Mouse (Mus musculus): ENCODE results near the gene Snx14.
"Not testable (repeated sequence)": the region's sequence is repeated elsewhere in the genome, so short reads cannot be mapped to it uniquely, and the experiment has no call there.

Gene Snx14

DNA sequence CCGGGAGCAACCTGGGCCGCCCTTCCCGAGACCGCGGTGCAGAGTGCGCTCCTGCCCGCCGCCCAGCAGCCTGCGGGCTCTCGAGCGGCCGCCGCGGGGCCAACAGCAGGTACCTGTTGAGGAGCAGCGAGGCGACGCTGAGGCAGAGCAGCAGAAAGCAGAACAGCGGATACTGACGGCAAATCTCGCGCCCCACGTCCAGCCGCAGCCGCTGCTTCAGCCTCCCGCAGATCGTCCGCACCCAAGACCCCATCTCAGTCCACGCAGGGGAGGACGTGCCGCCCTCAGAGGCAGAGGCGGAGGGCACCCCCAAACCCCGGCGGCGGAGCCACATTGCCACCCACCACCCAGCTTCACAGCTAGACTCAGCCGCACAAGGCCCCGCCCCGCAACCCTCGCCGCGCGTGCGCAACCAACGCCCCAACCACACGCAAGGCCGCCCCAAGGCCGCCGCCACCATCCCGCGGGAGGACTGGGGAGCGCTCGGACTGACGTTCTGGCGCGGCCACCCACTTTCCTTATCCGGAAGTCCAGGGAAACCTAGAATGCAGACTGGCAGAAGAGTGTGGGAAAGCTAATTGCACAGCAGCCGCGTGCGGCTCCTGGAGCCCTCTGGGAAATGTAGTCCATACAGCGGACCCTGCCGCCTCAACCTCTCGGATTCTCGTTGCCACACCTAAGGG, at the start of gene Snx14:
Gene Snx14 (minus strand): TSS at position 404 of the 683 bp plus-strand sequence.
- peak; percentile 97 to 98 for DNase-seq

DNA sequence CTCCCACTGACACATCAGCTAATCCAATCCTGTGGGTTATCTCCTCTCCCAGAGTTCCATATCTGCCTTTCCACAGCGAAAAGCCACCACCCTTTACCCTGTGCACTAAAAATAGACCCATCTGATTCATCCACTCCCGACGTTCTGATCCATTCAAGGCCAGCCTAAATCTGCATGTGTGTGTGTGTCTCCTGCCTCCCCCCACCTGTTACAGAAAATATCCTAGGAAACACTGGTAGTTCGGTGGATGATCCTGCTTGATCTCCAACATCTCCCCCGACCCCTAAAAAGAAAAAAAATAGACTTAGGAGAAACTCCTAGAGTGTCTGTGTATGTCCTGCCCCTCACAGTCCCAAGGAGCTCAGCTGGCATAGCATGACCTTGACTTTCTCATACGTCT, 45.8 kb upstream of the Snx14 start:
- DNase-seq = no peak

DNA sequence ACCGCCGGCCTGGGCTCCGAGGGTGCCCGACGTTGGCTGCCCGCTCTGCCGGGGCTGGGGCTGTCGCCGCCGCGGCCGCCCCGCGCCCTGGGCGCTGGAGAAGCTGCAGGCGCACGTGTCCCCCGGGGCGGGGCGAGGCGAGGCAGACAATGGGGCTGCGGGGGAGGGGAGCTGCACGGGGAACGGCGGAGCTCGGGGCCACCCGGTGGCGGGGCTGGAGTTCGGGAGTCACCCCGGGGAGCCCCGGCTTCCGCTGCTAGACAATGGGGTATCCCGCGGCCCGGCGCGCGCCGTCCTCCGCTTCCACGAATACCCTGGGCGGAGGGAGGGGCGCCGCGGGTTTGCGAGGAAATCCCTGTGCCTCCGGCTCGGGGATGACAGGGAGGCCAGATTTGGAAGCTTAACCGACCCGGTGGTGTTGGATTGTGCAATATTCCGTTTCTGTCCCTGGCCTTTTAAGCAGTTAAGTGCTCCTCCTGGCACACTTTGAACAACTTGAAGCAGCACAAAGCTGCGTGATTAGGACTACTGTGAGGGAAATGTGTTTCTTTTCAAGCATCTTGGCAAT, 44.2 kb upstream of the Snx14 start:
- DNase-seq = peak; percentile 83 to 92

DNA sequence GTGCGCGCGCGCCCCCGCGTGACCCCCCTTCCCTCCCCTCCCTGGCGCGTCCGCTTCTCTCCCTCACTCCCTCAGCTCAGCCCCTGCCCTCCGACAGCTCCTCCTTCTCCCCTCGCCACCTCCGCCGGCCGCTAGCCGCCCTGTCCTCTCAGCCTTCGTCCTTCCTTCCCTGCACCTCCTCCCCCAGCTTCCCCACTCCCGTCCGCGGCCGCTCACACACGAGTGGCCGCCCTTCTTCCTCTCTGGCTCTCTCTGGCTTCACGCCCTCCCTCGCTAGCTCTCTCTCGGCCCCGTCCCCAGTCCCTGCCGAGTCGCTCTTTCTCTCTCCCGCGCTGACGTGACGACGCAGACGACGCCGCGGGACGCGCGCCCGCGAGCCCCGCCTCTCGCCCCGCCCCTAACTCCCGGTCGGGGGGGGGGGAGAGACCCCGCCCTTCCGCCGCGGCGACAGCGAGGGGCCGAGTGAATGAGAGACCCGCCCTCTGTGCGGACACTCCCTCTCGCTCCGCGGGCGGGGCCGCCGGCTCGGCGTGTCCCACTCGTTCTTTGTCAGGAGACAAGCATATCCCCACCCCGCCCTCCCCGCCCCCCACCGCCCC, 43.6 kb upstream of the Snx14 start, which contains the start of gene Syncrip:
Gene Syncrip (minus strand): TSS at position 345 of the 599 bp plus-strand sequence.
- peak; percentile 92 to 95 for DNase-seq

DNA sequence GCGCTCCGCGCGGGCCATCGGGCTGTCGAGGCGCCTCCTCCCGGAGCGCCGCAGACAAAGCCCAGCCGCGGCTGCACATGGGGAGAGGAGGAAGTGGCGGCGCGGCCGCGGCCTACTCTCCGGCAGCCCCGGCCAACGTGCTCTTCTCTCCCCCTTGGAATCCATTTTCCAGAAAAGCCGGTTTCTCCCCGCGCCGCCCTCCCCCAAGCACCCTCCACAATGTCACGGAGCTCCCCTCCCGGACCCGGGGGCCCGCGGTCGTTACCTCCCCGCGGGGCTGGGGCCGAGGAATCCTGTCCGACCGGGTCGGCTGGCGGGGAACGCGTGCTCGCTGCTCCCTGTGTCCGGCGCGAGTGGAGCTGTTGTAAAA, 43.0 kb upstream of the Snx14 start:
- DNase-seq = peak; percentile 29 to 66

DNA sequence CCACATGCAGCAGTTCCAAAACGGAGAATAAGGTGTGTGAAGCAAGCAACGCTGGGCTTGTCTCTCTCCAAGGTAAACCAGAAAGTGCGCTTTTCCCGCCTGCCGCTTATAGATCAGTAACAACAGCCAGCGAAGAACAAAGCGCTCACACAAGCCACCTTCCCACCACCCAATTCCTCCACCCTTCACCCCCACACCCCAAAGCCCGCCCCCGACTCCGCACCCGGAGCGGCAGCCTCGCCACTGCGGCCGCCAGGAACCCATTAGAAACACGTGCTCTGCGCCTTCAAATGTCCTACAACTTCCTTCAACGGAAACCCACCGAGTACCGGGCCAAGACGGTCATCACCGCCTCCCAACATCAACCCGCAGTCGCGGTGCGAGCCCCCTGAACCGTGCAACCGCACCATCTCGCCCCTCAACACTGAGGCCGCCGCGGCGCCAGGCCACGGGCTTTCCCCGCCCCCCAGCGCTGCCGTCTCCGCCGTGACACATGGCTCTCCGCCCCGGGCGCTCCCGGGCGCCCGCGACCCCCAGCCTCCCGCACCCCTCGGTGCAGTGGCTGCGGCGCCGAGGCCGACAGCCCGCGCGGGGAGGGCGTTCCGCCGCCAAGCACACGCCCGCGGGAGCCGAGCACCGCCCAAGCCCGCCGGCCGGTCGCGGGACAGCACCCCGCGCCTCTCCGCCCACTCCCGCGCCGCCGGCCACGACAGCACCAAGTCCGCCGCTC, 42.5 kb upstream of the Snx14 start:
- DNase-seq = peak; percentile 24 to 65

DNA sequence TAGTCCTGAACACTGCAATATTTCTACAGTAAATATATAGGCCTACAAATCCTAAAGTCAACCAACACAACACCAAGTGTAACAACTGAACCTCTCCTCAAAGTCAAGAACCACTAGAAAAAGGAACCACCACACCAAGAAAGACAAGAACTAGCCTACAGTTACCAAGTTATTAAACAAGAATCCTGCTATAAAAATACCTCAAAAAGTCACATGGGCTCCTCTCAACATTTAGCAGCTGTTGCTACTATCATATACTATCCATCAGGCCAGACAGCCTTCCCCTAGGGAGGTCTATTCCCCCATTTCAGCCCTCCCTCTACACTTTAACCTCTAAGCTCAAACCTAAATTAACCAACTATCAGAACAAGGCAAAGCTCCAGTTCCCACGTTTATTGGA, 41.4 kb upstream of the Snx14 start:
- DNase-seq = no peak

DNA sequence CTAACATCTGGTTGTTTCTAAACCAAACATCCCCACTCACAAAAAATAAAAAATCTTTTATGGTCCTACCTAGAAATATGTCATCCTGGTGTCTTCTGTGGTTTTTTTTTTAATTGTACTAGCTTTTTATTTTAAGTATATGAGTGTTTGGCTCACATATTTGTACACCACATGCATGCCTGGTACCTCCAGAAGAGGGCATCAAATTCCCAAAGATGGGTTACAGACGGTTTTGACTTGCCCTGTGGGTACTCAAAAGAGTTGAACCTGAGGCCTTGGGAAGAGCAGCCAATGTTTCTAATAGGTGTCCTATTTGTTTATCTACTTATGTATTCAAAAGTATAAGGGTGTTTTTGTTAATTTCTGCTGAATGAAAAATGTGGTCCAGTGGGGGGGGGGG, 37.4 kb upstream of the Snx14 start:
- DNase-seq = peak in 1 of 2 experiments; percentile 6

DNA sequence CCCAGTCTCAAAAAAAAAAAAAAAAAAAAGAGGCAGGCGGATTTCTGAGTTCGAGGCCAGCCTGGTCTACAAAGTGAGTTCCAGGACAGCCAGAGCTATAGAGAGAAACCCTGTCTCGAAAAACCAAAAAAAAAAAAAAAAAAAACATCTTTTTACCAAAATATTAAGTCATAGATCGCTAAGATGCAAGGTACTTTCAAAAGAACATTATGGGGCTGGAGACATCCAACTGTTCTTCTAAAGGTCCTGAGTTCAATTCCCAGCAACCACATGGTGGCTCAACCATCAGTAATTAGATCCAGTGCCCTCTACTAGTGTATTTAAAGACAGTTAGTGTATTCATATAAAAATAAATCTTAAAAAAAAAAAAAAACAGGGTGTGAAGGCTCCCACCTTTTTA, 22.3 kb upstream of the Snx14 start:
- not testable (repeated sequence) for DNase-seq

DNA sequence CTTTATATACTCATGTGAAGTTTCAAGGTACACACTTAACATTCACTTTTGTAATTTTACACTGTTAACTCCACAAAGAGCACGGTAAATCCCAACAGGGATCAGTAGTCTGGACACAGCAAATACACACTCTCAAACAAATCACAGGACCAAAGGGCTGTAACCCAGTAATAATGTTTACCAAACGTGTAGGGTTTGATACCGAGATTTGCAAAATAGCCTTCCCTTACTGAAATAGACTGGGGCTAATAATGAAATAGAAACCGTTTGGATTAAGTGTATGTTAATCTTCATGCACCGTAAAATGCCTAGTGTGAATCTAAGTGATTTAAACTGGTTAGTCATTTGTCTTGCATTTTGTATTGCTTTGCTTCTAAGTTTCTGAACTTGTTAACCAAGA, 1.2 kb upstream of the Snx14 start:
- no peak for DNase-seq

DNA sequence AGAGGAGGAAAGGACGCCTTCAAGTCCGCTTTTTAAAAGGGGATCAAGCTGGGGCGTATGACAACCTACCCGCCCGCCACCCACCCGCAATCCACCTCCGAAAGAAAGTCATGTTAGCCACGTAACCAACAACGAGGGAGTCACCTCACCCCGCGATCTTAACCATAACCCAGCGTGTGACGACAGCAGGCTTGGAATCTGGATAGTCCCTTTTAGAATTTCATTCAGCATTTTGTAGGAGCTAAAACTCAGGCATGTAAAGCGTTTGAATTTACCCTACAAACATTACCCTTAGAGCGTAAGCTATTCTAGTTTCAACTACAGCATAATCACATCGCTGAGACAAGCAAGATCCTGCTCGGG, 461 bp upstream of the Snx14 start:
- no peak for DNase-seq

DNA sequence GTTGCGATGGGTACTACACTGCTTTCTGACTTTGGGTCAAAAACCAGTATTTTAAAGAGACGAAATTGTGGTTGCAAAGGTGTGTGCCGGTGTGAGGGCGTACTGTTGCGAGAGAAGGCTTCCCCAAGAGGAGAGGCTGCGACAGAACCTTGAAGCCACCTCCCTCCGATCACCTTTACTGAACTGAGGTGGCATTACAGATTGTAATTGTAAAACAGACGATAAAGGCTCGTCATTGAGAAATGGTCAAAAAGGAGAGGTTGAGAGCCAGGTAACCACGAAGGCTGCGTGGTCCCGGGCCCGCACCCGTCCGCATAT, 562 bp downstream of the Snx14 start:
- DNase-seq = no peak

DNA sequence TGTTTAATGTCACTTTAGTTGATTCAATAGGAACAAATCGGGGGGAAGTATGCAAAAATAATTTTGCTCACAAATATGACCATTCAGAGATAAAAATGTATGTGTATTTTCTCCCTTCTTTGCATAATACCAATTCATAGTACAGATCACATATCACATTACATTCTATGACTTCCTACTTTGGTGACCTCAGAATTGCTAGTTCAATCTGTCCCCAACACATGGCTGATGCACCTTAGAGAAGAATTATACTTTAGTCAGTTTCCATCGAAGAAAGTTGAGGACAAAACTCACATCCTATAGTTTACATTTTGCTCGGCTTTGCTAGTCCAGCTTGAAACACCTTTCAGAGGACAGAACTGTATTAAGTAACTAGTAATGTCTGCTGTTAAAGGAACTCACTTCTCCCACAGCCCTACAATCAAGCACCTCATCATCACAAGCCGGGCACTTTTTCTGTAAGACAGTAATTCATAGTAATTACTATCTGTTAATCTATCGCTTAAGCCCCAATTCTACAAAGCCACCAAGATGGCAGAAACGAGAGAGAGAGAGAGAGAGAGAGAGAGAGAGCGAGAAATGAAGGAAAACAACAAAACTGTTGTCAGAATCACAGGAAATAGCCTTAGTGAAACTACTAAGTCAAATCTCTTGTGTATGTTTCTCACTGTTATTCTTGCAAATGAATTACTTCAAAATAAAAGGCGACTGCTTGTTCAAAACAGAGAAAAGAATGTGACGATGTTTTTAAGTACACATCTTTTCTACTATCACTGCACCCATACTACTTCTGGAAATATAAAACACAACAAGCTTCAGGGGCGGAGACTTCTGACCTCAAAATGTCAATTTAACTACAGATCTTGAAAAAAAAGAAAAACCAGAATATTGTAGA, 1.2 kb downstream of the Snx14 start:
- peak in 1 of 2 experiments; percentile 6 for DNase-seq

DNA sequence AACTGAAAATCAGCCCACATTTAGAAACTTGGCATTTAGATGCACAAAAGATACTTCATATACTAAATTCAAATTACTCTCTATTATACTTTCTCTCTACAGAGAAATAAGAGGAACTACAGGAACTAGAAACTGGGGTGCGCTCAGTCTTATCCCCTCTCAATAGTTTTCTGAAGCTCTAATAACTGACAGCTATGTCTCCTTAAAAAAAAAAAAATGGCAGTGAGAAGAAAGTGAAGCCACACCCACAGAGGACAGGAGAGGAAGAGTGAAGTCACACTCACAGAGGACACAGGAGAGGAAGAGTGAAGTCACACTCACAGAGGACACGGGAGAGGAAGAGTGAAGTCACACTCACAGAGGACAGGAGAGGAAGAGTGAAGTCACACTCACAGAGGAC, 14.4 kb downstream of the Snx14 start:
- no peak for DNase-seq

DNA sequence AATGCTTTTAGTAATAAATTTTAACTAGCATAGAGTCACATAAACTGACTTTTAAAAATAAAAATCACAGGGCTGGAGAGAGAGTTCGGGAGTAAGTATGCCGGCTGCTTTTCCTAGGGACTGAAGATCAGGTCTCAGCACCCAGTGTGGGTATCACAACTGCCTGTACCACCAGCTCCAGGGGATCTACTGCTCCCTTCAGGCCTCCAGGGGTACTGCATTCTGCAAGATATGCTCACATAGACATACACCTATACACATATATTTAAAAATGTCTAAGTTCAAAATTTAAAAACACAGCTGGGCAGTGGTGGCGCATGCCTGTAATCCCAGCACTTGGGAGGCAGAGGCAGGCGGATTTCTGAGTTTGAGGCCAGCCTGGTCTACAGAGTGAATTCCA, 16.3 kb downstream of the Snx14 start:
- no peak for DNase-seq

DNA sequence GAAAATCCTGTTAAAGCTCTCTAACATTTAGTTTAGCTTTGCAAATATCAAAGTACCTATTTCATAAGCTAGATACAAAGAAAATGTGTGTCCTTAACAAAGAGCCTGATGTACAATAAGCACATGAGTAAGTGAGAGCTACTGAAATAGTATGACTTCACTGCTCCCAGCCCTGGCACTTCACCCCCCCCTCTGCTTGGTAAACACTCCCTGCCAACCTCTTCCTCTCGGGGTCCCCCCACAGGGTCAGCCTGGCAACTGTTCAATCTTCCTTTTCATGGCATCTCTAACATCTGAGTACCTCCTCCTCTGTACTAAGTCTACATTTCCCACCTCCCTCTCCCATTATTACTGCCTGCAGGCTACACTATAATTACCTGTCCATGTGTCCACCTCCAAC, 22.0 kb downstream of the Snx14 start:
- DNase-seq = no peak

DNA sequence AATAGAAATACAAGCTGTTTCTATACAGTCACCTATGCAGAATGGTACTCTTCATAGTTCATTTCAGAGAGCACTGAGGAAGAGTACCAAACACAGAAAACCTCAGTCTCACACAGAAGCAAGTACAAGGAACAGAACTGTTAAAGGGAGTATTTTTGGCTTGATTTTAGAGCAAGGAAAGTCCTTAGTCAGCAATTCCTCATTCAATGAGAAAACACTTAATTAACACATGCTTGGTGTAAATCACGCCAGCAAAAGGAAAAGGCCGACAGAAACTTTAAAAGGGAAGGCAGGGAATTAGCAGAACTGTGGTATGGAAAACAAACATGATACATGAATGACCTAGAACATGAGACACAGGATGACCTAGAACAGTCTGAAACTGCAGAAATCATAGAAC, 28.8 kb downstream of the Snx14 start:
- DNase-seq = no peak

DNA sequence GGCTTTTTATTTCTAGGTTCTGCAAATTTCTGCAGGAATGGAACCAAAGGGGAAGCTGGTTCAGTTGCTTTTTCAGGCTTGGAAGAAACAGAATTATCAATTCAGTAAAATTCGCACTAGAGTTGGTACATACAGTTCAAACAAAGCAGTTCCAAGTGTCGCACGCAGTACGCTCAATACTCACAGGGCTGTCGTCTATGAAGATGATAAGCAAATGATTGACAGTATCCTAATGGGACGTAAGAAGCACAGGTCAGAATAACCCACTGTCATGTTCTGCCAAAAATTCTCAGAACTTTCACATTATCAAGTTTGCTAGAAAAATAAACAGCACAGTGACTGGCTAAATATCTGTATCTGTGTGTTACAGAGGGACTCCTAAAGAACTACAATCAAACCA, 34.2 kb downstream of the Snx14 start:
- DNase-seq = no peak

DNA sequence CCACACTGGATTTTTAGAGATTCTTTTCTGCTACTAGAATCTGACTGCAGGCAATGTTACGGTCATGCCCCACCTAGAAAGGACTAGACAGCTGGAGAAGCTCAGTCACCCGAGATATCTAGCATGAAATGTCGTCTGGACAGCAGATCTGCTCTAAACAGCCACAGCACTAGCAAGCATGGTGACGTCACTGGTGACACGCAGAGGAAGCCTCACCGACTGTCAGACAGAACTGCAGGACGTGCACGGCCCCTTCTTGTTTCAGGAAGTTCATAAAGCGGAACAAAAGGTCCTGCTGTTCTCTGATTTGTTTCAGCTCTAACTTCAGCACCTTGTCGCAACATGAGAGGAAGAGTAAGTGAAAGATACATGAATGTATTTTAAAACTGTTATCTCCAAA, 34.7 kb downstream of the Snx14 start:
- peak; percentile 2 to 7 for DNase-seq

DNA sequence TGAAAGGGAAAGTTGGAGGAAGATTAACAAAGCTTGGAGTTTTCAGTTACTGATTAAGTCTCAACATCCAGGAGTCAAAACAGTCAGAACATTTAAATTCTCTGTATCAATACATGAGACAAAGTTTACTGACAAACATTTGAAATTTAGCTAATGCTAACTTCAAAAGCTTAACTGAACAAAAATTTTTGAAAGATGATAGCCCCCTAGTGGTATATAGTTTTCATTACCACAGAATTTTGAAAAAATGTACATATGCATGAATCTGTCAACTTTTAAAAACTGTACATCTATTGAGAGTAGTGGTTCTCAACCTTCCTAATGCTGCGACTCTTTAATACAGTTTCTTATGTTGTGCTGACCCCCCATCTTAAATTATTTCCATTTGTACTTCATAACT, 40.3 kb downstream of the Snx14 start:
- DNase-seq = no peak

DNA sequence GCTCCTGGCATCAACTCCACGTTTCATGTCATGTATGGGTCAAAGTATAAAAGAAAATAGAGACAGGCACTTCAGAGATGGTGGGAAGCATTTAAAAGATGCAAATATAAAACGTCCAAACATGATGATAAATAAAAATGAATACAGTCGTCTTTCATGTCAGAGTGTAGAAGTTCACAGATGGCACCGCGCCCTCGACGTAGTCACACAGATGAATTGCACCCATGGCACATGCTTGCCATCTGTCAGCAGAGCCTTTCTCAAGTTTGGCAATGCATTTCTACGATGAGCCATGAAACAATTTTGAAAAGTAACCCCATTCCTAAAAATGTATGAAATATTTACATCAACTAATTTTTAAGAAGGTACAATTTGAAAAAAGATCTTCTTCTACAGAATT, 43.9 kb downstream of the Snx14 start:
- DNase-seq = no peak

DNA sequence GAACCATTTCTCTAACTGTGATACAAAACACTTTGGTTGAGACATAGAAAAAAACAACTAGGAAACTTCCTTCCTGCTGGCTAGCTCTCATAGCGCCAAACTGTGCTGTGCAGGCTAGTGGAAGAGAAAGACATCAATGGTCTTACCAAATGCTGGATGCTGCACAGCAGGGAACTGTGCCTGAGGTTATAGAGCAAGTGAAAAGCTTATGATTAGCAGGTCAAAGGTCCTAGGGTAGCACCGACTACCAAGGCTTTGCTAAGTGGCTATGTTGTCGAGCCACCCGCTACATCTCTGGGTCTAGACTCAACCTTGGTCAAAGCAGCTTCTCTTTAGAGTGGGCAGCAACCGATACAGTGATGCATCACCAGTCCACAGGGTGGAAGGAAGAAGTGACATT, 49.9 kb downstream of the Snx14 start:
- DNase-seq = no peak

DNA sequence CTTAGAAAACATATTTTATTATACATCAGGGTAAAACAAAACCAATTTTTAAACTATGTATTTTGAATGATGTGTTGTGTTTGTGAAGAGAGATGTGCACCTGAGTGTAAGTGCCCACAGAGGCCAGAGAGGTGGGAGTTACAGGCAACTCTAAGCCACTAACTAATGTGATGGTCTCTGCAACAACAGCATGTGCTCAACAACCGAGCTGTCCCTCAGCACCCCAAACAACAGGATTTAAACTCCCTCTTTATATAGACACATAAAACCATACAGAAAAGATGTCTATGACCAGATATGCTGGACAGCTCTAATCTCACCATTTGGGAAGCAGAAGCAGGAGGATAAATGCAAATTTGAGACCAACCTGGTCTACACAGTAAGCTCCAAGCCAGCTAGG, 58.2 kb downstream of the Snx14 start:
- no peak for DNase-seq

Data from kidney, postnatal 36 days (tissue).